Mouse (Mus musculus) cerebellum, adult 2 months (tissue): ENCODE results near the gene Nacad. TPM values are rescaled to one million over a fixed set of nuclear protein-coding genes. Genes with fewer than 3 reads are reported as not detected.

Experiments
- DNase-seq, 2 experiments: peaks; one replicate each; pipeline ENCODE4 v3.0.0; 2021
- H3K27ac ChIP-seq: fragments of 200-500 bp; 2 replicates; pipeline ENCODE4 v1.5.1; 2012; ENCODE audit warnings: low read length, control low read depth, inconsistent platforms; ENCODE audit not compliant: insufficient read depth
- H3K27me3 ChIP-seq: fragments of 200-500 bp; 2 replicates; pipeline ENCODE4 v1.6.1; 2012; ENCODE audit warnings: inconsistent platforms, mild to moderate bottlenecking, low read length, moderate library complexity; ENCODE audit not compliant: control insufficient read depth, insufficient read depth
- H3K4me1 ChIP-seq: fragments of 200-500 bp; 2 replicates; pipeline ENCODE4 v1.6.1; 2011; ENCODE audit warnings: low read length; ENCODE audit not compliant: control insufficient read depth, insufficient read depth
- H3K4me3 ChIP-seq: fragments of 200-500 bp; replicated peaks from 2 replicates; pipeline ENCODE3; 2011; ENCODE audit warnings: mild to moderate bottlenecking, low read depth, low read length, control low read depth; ENCODE audit not compliant: insufficient read depth
- CTCF ChIP-seq: fragments of 200-500 bp; IDR thresholded peaks from 2 replicates; pipeline ENCODE4 v1.5.1; 2011; ENCODE audit warnings: low read depth, mild to moderate bottlenecking, control low read depth, low read length, moderate library complexity, borderline replicate concordance; ENCODE audit not compliant: insufficient read depth
- POLR2A ChIP-seq: fragments of 200-500 bp; IDR thresholded peaks from 2 replicates; pipeline ENCODE4 v1.6.1; 2011; ENCODE audit warnings: low read length, control low read depth, borderline replicate concordance; ENCODE audit not compliant: insufficient read depth
- WGBS: fragments of 180-500 bp; shearing (Covaris S2); methylation state at CpG from one replicate; pipeline ENCODE4 v1.1.7; 2018; 5-methylcytosine and 5-hydroxymethylcytosine counted together
- polyA plus RNA-seq: library from polyadenylated mRNA; depleted of rRNA; stranded (reverse); fragments of >200 nt; gene quantifications from 2 replicates; pipeline ENCODE4 v1.2.3, GENCODE M21; 2012

Nacad gene
- polyA plus RNA-seq, 1 experiment, result 94.4 TPM

- WGBS, result 43% methylated on average over 8 of the region's 8 CpGs
- Histone ChIP-seq H3K27me3 (no peaks in the 10 kb centered on the region), H3K4me3 (no peak overlapping the region), H3K4me1 (peaks cover 29% of the 10 kb centered on the region), H3K27ac (no peak overlapping the region)
- no peak for TF ChIP-seq POLR2A
- no peak for TF ChIP-seq CTCF
- peak in 1 of 2 experiments; percentile 45 for DNase-seq
Observed at GRCm38 (mm10) chr11:6567951-6568350, 37.9 kb downstream of the Nacad start.

GRCm38 (mm10) chr11:6566496-6566895, 39.4 kb downstream of the Nacad start:
- Histone ChIP-seq H3K27ac (no peak overlapping the region), H3K4me3 (no peak overlapping the region), H3K27me3 (no peaks in the 10 kb centered on the region), H3K4me1 (peaks cover 29% of the 10 kb centered on the region)
- TF ChIP-seq POLR2A (no peak), CTCF (no peak)
- 58% methylated on average over 4 of the region's 4 CpGs for WGBS
- no peak for DNase-seq

- 90% methylated on average over 4 of the region's 4 CpGs for WGBS
- Histone ChIP-seq H3K4me1 (peaks cover 11% of the 10 kb centered on the region), H3K4me3 (no peak overlapping the region), H3K27me3 (no peaks in the 10 kb centered on the region), H3K27ac (no peak overlapping the region)
- DNase-seq, result no peak
- TF ChIP-seq CTCF (no peak), POLR2A (no peak)
Observed at GRCm38 (mm10) chr11:6563201-6563600, 42.7 kb downstream of the Nacad start.

- H3K4me1 ChIP-seq, result peaks cover 7% of the 10 kb centered on the region
- TF ChIP-seq POLR2A (no peak), CTCF (no peak)
- H3K27ac ChIP-seq, result no peak overlapping the region
- no peak for DNase-seq
- H3K4me3 ChIP-seq, result no peak overlapping the region
- H3K27me3 ChIP-seq, result no peaks in the 10 kb centered on the region
- WGBS, result 86% methylated on average over 6 of the region's 6 CpGs
Observed at GRCm38 (mm10) chr11:6562359-6562758, 43.5 kb downstream of the Nacad start.

- H3K27ac ChIP-seq, result no peak overlapping the region
- TF ChIP-seq CTCF (no peak), POLR2A (no peak)
- H3K4me3 ChIP-seq, result no peak overlapping the region
- H3K27me3 ChIP-seq, result no peaks in the 10 kb centered on the region
- 84% methylated on average over 4 of the region's 4 CpGs for WGBS
- no peak for DNase-seq
- peaks cover 4% of the 10 kb centered on the region; the same call in 1 of the 2 replicates for H3K4me1 ChIP-seq
Observed at GRCm38 (mm10) chr11:6561474-6561873, 44.4 kb downstream of the Nacad start.

GRCm38 (mm10) chr11:6560655-6561360, 45.0 kb downstream of the Nacad start:
- Histone ChIP-seq H3K27ac (no peak overlapping the region), H3K27me3 (no peaks in the 10 kb centered on the region), H3K4me1 (no peaks in the 10 kb centered on the region), H3K4me3 (no peak overlapping the region)
- TF ChIP-seq CTCF (no peak), POLR2A (no peak)
- no peak for DNase-seq
- 84% methylated on average over 13 of the region's 13 CpGs for WGBS

- DNase-seq, result no peak
- WGBS, result 97% methylated on average over 2 of the region's 2 CpGs
- H3K27ac ChIP-seq, result no peak overlapping the region
Observed at GRCm38 (mm10) chr11:6559996-6560395, 45.9 kb downstream of the Nacad start.

GRCm38 (mm10) chr11:6558234-6558633, 47.6 kb downstream of the Nacad start:
- TF ChIP-seq CTCF, result no peak
- no peak for TF ChIP-seq POLR2A
- DNase-seq, result no peak

More at GRCm38 (mm10) chr11:6559996-6560395, 45.9 kb downstream of the Nacad start:
- Histone ChIP-seq H3K27me3 (no peaks in the 10 kb centered on the region), H3K4me1 (no peaks in the 10 kb centered on the region), H3K4me3 (no peak overlapping the region)
- TF ChIP-seq POLR2A (no peak), CTCF (no peak)

More at GRCm38 (mm10) chr11:6558234-6558633, 47.6 kb downstream of the Nacad start:
- 85% methylated on average over 3 of the region's 3 CpGs for WGBS
- H3K4me3 ChIP-seq, result no peak overlapping the region
- H3K4me1 ChIP-seq, result no peaks in the 10 kb centered on the region; the same call in 1 of the 2 replicates
- no peak overlapping the region for H3K27ac ChIP-seq
- H3K27me3 ChIP-seq, result no peaks in the 10 kb centered on the region
